Comparison of ENCODE assay signal across 25 mouse cellular contexts in genomic region chr14:22533501-22533900, GRCm38 (mm10).
DNase-seq lines count a peak whose midpoint lies in the region; ATAC-seq and TF ChIP-seq lines count a peak whose summit lies in the region.
"Had no signal": no experiment of that assay in that cellular context is flagged by ENCODE, and none has a peak within 500 bp of the region (broad histone marks: within the 10 kb centered on the region; RNA-seq: fewer than 3 reads in every experiment).

No protein-coding gene starts in this region.

- H3K36me3 ChIP-seq in liver, adult 2 months (ENCODE audit: control insufficient read depth, insufficient read depth, low read length) = no peaks in the 10 kb centered on the region
- no peaks in the 10 kb centered on the region for H3K36me3 ChIP-seq in liver, embryonic 12.5 days
- H3K36me3 ChIP-seq: G1E; heart, embryonic 12.5 days; hindbrain, embryonic 13.5 days; midbrain, embryonic 13.5 days had no signal

- H3K4me3 ChIP-seq in liver, adult 2 months (ENCODE audit: insufficient read depth, low read depth, low read length) = no peak overlapping the region
- no peak overlapping the region for H3K4me3 ChIP-seq in liver, embryonic 12.5 days
- H3K4me3 ChIP-seq: forebrain, embryonic 13.5 days; heart, embryonic 12.5 days; hindbrain, embryonic 13.5 days; megakaryocyte, embryonic 14.5 days; midbrain, embryonic 13.5 days had no signal

- no peak overlapping the region for H3K4me2 ChIP-seq in liver, embryonic 12.5 days
- H3K4me2 ChIP-seq: forebrain, embryonic 13.5 days; heart, embryonic 12.5 days; hindbrain, embryonic 13.5 days; midbrain, embryonic 13.5 days had no signal

- no peak for TF ChIP-seq CTCF in liver, adult 2 months (IDR thresholded peaks at IDR 0.05; ENCODE audit: low read depth, low read length)

- no peaks in the 10 kb centered on the region for H3K79me2 ChIP-seq in liver, adult 2 months (ENCODE audit: control insufficient read depth, insufficient read depth, low read length)

- no peak for ATAC-seq in liver, embryonic 12.5 days
- ATAC-seq: forebrain, embryonic 13.5 days; intestine, embryonic 16.5 days; midbrain, embryonic 13.5 days; Patski had no signal

- H3K9me3 ChIP-seq in liver, embryonic 12.5 days (replicated peaks) = no peaks in the 10 kb centered on the region
- H3K9me3 ChIP-seq: forebrain, embryonic 13.5 days; G1E; heart, embryonic 12.5 days; hindbrain, embryonic 13.5 days; megakaryocyte, embryonic 14.5 days; midbrain, embryonic 13.5 days had no signal

- H3K27me3 ChIP-seq in liver, adult 2 months (ENCODE audit: control insufficient read depth, insufficient read depth, low read length) = no peaks in the 10 kb centered on the region
- no peaks in the 10 kb centered on the region for H3K27me3 ChIP-seq in liver, embryonic 12.5 days (replicated peaks)
- H3K27me3 ChIP-seq: forebrain, embryonic 13.5 days; heart, embryonic 12.5 days; hindbrain, embryonic 13.5 days; megakaryocyte, embryonic 14.5 days; midbrain, embryonic 13.5 days had no signal

- H3K9ac ChIP-seq in liver, adult 2 months (ENCODE audit: low read depth, low read length) = no peak overlapping the region
- H3K9ac ChIP-seq in liver, embryonic 12.5 days = no peak overlapping the region
- H3K9ac ChIP-seq: forebrain, embryonic 13.5 days; heart, embryonic 12.5 days; hindbrain, embryonic 13.5 days; liver, embryonic 14.5 days; midbrain, embryonic 13.5 days had no signal

- no peaks in the 10 kb centered on the region for H3K4me1 ChIP-seq in liver, adult 2 months (ENCODE audit: control insufficient read depth, insufficient read depth, low read length)
- no peaks in the 10 kb centered on the region for H3K4me1 ChIP-seq in liver, embryonic 12.5 days
- H3K4me1 ChIP-seq: forebrain, embryonic 13.5 days; heart, embryonic 12.5 days; hindbrain, embryonic 13.5 days; megakaryocyte, embryonic 14.5 days; midbrain, embryonic 13.5 days had no signal

- 65% methylated on average over 3 of the region's 3 CpGs for WGBS in liver, adult 2 months
- 57% methylated on average over 3 of the region's 3 CpGs for WGBS in liver, embryonic 12.5 days (ENCODE audit: insufficient replicate concordance)

- peak; percentile 3 for DNase-seq in adrenal gland, postnatal 10 days
- DNase-seq in adrenal gland, postnatal 14 days = no peak
- DNase-seq in liver, adult 2 months (ENCODE audit: extremely low read depth, low read depth, low spot score) = peak; percentile 23
- DNase-seq in 416B (ENCODE audit: low read depth) = peak; percentile 58
- DNase-seq in lung, postnatal 25 days (ENCODE audit: low spot score) = peak; percentile 34
- no peak for DNase-seq in right cerebral cortex, postnatal 10 days (ENCODE audit: low spot score in 2 of 2)
- DNase-seq: cerebellum, adult 8-10 months; cerebellum, postnatal 25 days; gastrocnemius, postnatal 25 days; heart, adult 18-20 months; heart, postnatal 4 days; layer of hippocampus, postnatal 36 days; left cerebral cortex, postnatal 4 days; spleen, adult 18-20 months; thymus, postnatal 14 days had no signal

- no peak overlapping the region for H3K27ac ChIP-seq in liver, adult 2 months (replicated peaks; ENCODE audit: insufficient read depth, low read depth, low read length)
- H3K27ac ChIP-seq in liver, embryonic 12.5 days = no peak overlapping the region
- H3K27ac ChIP-seq: forebrain, embryonic 13.5 days; hindbrain, embryonic 13.5 days; liver, embryonic 14.5 days; midbrain, embryonic 13.5 days had no signal

- TF ChIP-seq POLR2A in liver, adult 2 months (IDR thresholded peaks at IDR 0.05; ENCODE audit: extremely low read depth, insufficient read depth, low read length) = no peak

Comparison
In these comparisons a context has a peak if more than half of its experiments do, and no peak if none do; other contexts are left out.
1. DNase-seq: peak in adrenal gland, postnatal 10 days (single experiment), liver, adult 2 months (single experiment), 416B (single experiment) and lung, postnatal 25 days (single experiment); none in adrenal gland, postnatal 14 days (single experiment) and right cerebral cortex, postnatal 10 days (0 of 2).